Mouse (Mus musculus): ENCODE data around the gene Pde4dip. TPM values are rescaled to one million over a fixed set of nuclear protein-coding genes. Genes with fewer than 3 reads are reported as not detected.

Pde4dip gene
- 1 to 10 TPM; 6.1 to 7.1 TPM for total RNA-seq (2023)

GRCm38 (mm10) chr3:97888168-97888901 is at the start of gene Pde4dip:
Gene Pde4dip, minus strand, starts transcription at chr3:97888707.

GRCm38 (mm10) chr3:97900516-97901490 is 12.3 kb upstream of the Pde4dip start, which contains the start of gene Sec22b:
Gene Sec22b, plus strand, starts transcription at chr3:97901190.

GRCm38 (mm10) chr3:97674644-97675110 is 213.8 kb downstream of the Pde4dip start, which contains the start of gene Gm17651:
Gene Gm17651, minus strand, starts transcription at chr3:97674694.

GRCm38 (mm10) chr3:97657655-97658411 is 230.7 kb downstream of the Pde4dip start, which contains the start of gene Prkab2:
Gene Prkab2, plus strand, starts transcription at chr3:97658193.

Other genes starting within 250 kb of the Pde4dip start
- gene Prkab2, start 230.5 kb downstream of the Pde4dip start, total RNA-seq (2023), result 10 to 100 TPM in 1 of 2 experiments, 1 to 10 TPM in 1; 7.2 to 10.7 TPM
- gene Gm17651, start 214.0 kb downstream of the Pde4dip start, total RNA-seq (2023), result not detected
- gene Sec22b, start 12.5 kb upstream of the Pde4dip start, total RNA-seq (2023), result 10 to 100 TPM; 57.5 to 62.6 TPM
- gene Notch2, start 124.8 kb upstream of the Pde4dip start, total RNA-seq (2023), result 100 to 1,000 TPM; 260 to 279 TPM